Mouse (Mus musculus) midbrain, embryonic 13.5 days (tissue): ENCODE measurements at regions not wholly inside any gene's neighbourhood (a gene's known extent, or its start where the extent isn't known, plus 50 kb on each side); places are given as distances from the start of the nearest gene placed in this dataset.

Experiments
- ATAC-seq: fragments of 200-750 bp; cut with Nextera tagmentation; 2 replicates; pipeline ENCODE4 v1.8.0; 2017; ENCODE audit warnings: mild to moderate bottlenecking, moderate TSS enrichment, moderate library complexity
- H3K27ac ChIP-seq: fragments of 300-500 bp; sonication (generic); 2 replicates; pipeline ENCODE4 v1.5.1; 2015; ENCODE audit warnings: inconsistent platforms, mild to moderate bottlenecking, moderate library complexity
- H3K27me3 ChIP-seq: fragments of 300-500 bp; sonication (generic); 2 replicates; pipeline ENCODE4 v1.6.1; 2015; ENCODE audit warnings: mild to moderate bottlenecking, inconsistent platforms
- H3K36me3 ChIP-seq: fragments of 300-500 bp; sonication (generic); 2 replicates; pipeline ENCODE4 v1.6.1; 2015; ENCODE audit warnings: mild to moderate bottlenecking, inconsistent platforms
- H3K4me1 ChIP-seq: fragments of 300-500 bp; sonication (generic); replicated peaks from 2 replicates; pipeline ENCODE4 v1.6.1; 2015; ENCODE audit warnings: inconsistent platforms
- H3K4me2 ChIP-seq: fragments of 300-500 bp; sonication (generic); replicated peaks from 2 replicates; pipeline ENCODE4 v1.6.1; 2015; ENCODE audit warnings: moderate library complexity, mild to moderate bottlenecking, inconsistent platforms
- H3K4me3 ChIP-seq: fragments of 300-500 bp; sonication (generic); replicated peaks from 2 replicates; pipeline ENCODE4 v1.5.1; 2015; ENCODE audit warnings: mild to moderate bottlenecking, inconsistent platforms
- H3K9ac ChIP-seq: fragments of 300-500 bp; sonication (generic); replicated peaks from 2 replicates; pipeline ENCODE4 v1.6.1; 2015; ENCODE audit warnings: mild to moderate bottlenecking, inconsistent platforms
- H3K9me3 ChIP-seq: fragments of 300-500 bp; sonication (generic); 2 replicates; pipeline ENCODE4 v1.6.1; 2016; ENCODE audit warnings: mild to moderate bottlenecking, inconsistent platforms
- WGBS: fragments of 180-500 bp; shearing (Covaris S2); methylation state at CpG from one replicate; pipeline ENCODE4 v1.1.7; 2015; 5-methylcytosine and 5-hydroxymethylcytosine counted together

- WGBS: 58% methylated on average over 2 of the region's 2 CpGs
- Histone ChIP-seq H3K4me1 (no peaks in the 10 kb centered on the region), H3K27me3 (no peaks in the 10 kb centered on the region), H3K4me2 (no peak overlapping the region), H3K9me3 (no peaks in the 10 kb centered on the region), H3K4me3 (no peak overlapping the region), H3K36me3 (no peaks in the 10 kb centered on the region), H3K9ac (no peak overlapping the region), H3K27ac (no peak overlapping the region)
- ATAC-seq: no peak
These were observed 584.4 kb downstream of the Mettl4 start for GRCm38 (mm10) chr17:94165305-94165860.

- Histone ChIP-seq H3K4me3 (no peak overlapping the region), H3K4me1 (no peaks in the 10 kb centered on the region), H3K27me3 (no peaks in the 10 kb centered on the region), H3K9me3 (no peaks in the 10 kb centered on the region), H3K36me3 (no peaks in the 10 kb centered on the region), H3K9ac (no peak overlapping the region), H3K27ac (no peak overlapping the region), H3K4me2 (no peak overlapping the region)
- ATAC-seq: no peak
These were observed 605.5 kb downstream of the Mettl4 start for GRCm38 (mm10) chr17:94144298-94144697.

GRCm38 (mm10) chr17:94133201-94133600, 616.6 kb downstream of the Mettl4 start:
- Histone ChIP-seq H3K9me3 (no peaks in the 10 kb centered on the region), H3K4me1 (no peaks in the 10 kb centered on the region), H3K4me2 (no peak overlapping the region), H3K27me3 (no peaks in the 10 kb centered on the region), H3K36me3 (no peaks in the 10 kb centered on the region), H3K27ac (no peak overlapping the region), H3K9ac (no peak overlapping the region), H3K4me3 (no peak overlapping the region)
- ATAC-seq: no peak

- Histone ChIP-seq H3K4me1 (no peaks in the 10 kb centered on the region), H3K9ac (no peak overlapping the region), H3K4me2 (no peak overlapping the region), H3K27ac (no peak overlapping the region), H3K9me3 (no peaks in the 10 kb centered on the region), H3K4me3 (no peak overlapping the region), H3K27me3 (no peaks in the 10 kb centered on the region), H3K36me3 (no peaks in the 10 kb centered on the region)
- ATAC-seq: no peak
- 83% methylated on average over 4 of the region's 4 CpGs for WGBS
These were observed 655.7 kb downstream of the Mettl4 start for GRCm38 (mm10) chr17:94093984-94094660.

- ATAC-seq: no peak
- no peak overlapping the region for H3K9ac ChIP-seq
- no peak overlapping the region for H3K4me2 ChIP-seq
- 72% methylated on average over 3 of the region's 3 CpGs for WGBS
- H3K36me3 ChIP-seq: no peaks in the 10 kb centered on the region
- no peaks in the 10 kb centered on the region for H3K9me3 ChIP-seq
- no peaks in the 10 kb centered on the region for H3K27me3 ChIP-seq
- H3K27ac ChIP-seq: no peak overlapping the region
- H3K4me3 ChIP-seq: no peak overlapping the region
- H3K4me1 ChIP-seq: no peaks in the 10 kb centered on the region
These were observed 695.3 kb downstream of the Mettl4 start for GRCm38 (mm10) chr17:94054436-94055060.

- H3K4me1 ChIP-seq: no peaks in the 10 kb centered on the region
- H3K4me2 ChIP-seq: no peak overlapping the region
- H3K36me3 ChIP-seq: no peaks in the 10 kb centered on the region
- H3K27me3 ChIP-seq: no peaks in the 10 kb centered on the region
- no peak overlapping the region for H3K9ac ChIP-seq
- H3K9me3 ChIP-seq: no peaks in the 10 kb centered on the region
- no peak for ATAC-seq
- H3K27ac ChIP-seq: no peak overlapping the region
- H3K4me3 ChIP-seq: no peak overlapping the region
- WGBS: 90% methylated on average over 2 of the region's 2 CpGs
These were observed 701.3 kb downstream of the Mettl4 start for GRCm38 (mm10) chr17:94048475-94048874.

GRCm38 (mm10) chr17:94038221-94038620, 711.6 kb downstream of the Mettl4 start:
- Histone ChIP-seq H3K9me3 (no peaks in the 10 kb centered on the region), H3K4me2 (no peak overlapping the region), H3K9ac (no peak overlapping the region), H3K27ac (no peak overlapping the region), H3K27me3 (no peaks in the 10 kb centered on the region), H3K4me3 (no peak overlapping the region), H3K36me3 (no peaks in the 10 kb centered on the region), H3K4me1 (no peaks in the 10 kb centered on the region)
- no peak for ATAC-seq
- 60% methylated on average over 5 of the region's 5 CpGs for WGBS

- H3K9me3 ChIP-seq: no peaks in the 10 kb centered on the region
- no peaks in the 10 kb centered on the region for H3K4me1 ChIP-seq
- H3K27ac ChIP-seq: no peak overlapping the region
- ATAC-seq: no peak
- no peaks in the 10 kb centered on the region for H3K27me3 ChIP-seq
- H3K9ac ChIP-seq: no peak overlapping the region
- no peak overlapping the region for H3K4me3 ChIP-seq
- H3K4me2 ChIP-seq: no peak overlapping the region
- no peaks in the 10 kb centered on the region for H3K36me3 ChIP-seq
- 88% methylated on average over 2 of the region's 2 CpGs for WGBS
These were observed 737.4 kb downstream of the Mettl4 start for GRCm38 (mm10) chr17:94012386-94012785.

GRCm38 (mm10) chr17:94002095-94002494, 747.7 kb downstream of the Mettl4 start:
- no peaks in the 10 kb centered on the region for H3K27me3 ChIP-seq
- 78% methylated on average over 4 of the region's 4 CpGs for WGBS
- H3K4me3 ChIP-seq: no peak overlapping the region
- ATAC-seq: no peak
- no peak overlapping the region for H3K4me2 ChIP-seq
- H3K36me3 ChIP-seq: no peaks in the 10 kb centered on the region
- H3K4me1 ChIP-seq: no peaks in the 10 kb centered on the region
- H3K9ac ChIP-seq: no peak overlapping the region
- H3K27ac ChIP-seq: no peak overlapping the region
- no peaks in the 10 kb centered on the region for H3K9me3 ChIP-seq

- ATAC-seq: no peak
- Histone ChIP-seq H3K27me3 (no peaks in the 10 kb centered on the region), H3K4me3 (no peak overlapping the region), H3K9me3 (no peaks in the 10 kb centered on the region), H3K4me1 (no peaks in the 10 kb centered on the region), H3K36me3 (no peaks in the 10 kb centered on the region), H3K27ac (no peak overlapping the region; the same call in 1 of the 2 replicates), H3K9ac (no peak overlapping the region), H3K4me2 (no peak overlapping the region)
These were observed 748.3 kb downstream of the Mettl4 start for GRCm38 (mm10) chr17:94001515-94001914.

GRCm38 (mm10) chr17:93986932-93987331, 762.9 kb downstream of the Mettl4 start:
- Histone ChIP-seq H3K36me3 (no peaks in the 10 kb centered on the region), H3K9ac (no peak overlapping the region), H3K4me1 (no peaks in the 10 kb centered on the region), H3K27me3 (no peaks in the 10 kb centered on the region), H3K4me3 (no peak overlapping the region), H3K9me3 (no peaks in the 10 kb centered on the region), H3K27ac (no peak overlapping the region), H3K4me2 (no peak overlapping the region)
- 87% methylated on average over 2 of the region's 2 CpGs for WGBS
- ATAC-seq: peak; percentile 53; the same call in 1 of the 2 replicates
